Mouse (Mus musculus) heart, postnatal 14 days (tissue): ENCODE results near the gene Tbc1d20. TPM values are rescaled to one million over a fixed set of nuclear protein-coding genes. Genes with fewer than 3 reads are reported as not detected.
"Not testable (repeated sequence)": the region's sequence is repeated elsewhere in the genome, so short reads cannot be mapped to it uniquely, and the experiment has no call there.

Experiments
- DNase-seq, 2 experiments: peaks; one replicate each; pipeline ENCODE4 v3.0.0; 2021 to 2022
- intact Hi-C: fragments of 180-260 bp; cut with DNase I; formaldehyde crosslinking; loops from one replicate; pipeline ENCODE4 v1.15.1; 2025
- total RNA-seq, 2 experiments: library from RNA; stranded (reverse); gene quantifications; 2 replicates each; pipeline ENCODE4 v1.2.3; 2021

The Tbc1d20 gene
- total RNA-seq, 2 experiments from 2014 or later, result 47.5 to 52.1 TPM

GRCm38 (mm10) chr2:152349205-152349604 is 55.6 kb downstream of the Tbc1d20 start:
- intact Hi-C loops, result no loop called here
- DNase-seq, result no peak

GRCm38 (mm10) chr2:152349842-152350540 is 56.4 kb downstream of the Tbc1d20 start:
- intact Hi-C loops, result no loop called here
- peak; percentile 54 to 65 for DNase-seq

- no peak for DNase-seq
- intact Hi-C loops, result no loop called here
Measured at GRCm38 (mm10) chr2:152357254-152357653, 63.6 kb downstream of the Tbc1d20 start.

- DNase-seq, intact Hi-C loops: not testable (repeated sequence)
Measured at GRCm38 (mm10) chr2:152358977-152359376, 65.3 kb downstream of the Tbc1d20 start.

GRCm38 (mm10) chr2:152359616-152360015 is 66.0 kb downstream of the Tbc1d20 start:
- DNase-seq, result no peak
- intact Hi-C loops, result no loop called here

GRCm38 (mm10) chr2:152360271-152360775 is 66.7 kb downstream of the Tbc1d20 start:
- peak; percentile 77 to 80 for DNase-seq
- intact Hi-C loops, result no loop called here

GRCm38 (mm10) chr2:152361193-152361592 is 67.6 kb downstream of the Tbc1d20 start:
- intact Hi-C loops, result no loop called here
- no peak for DNase-seq

Other genes starting within 250 kb of the Tbc1d20 start
- gene Scrt2, start 212.3 kb upstream of the Tbc1d20 start, total RNA-seq, result not detected
- gene Srxn1, start 188.3 kb upstream of the Tbc1d20 start, total RNA-seq, result 10 to 100 TPM in 1 of 2 experiments, 1 to 10 TPM in 1; 9.8 to 11.9 TPM
- 10 to 100 TPM; 40.0 to 43.0 TPM for gene Tcf15, start 150.3 kb upstream of the Tbc1d20 start, total RNA-seq
- gene Csnk2a1, start 67.0 kb upstream of the Tbc1d20 start, total RNA-seq, result 100 to 1,000 TPM in 1 of 2 experiments, 10 to 100 TPM in 1; 98.1 to 101 TPM
- gene Rbck1, start 38.8 kb downstream of the Tbc1d20 start, total RNA-seq, result 10 to 100 TPM; 69.1 to 71.2 TPM
- gene Trib3, start 50.2 kb downstream of the Tbc1d20 start, total RNA-seq, result 1 to 10 TPM; 3.2 to 3.4 TPM
- gene Nrsn2, start 82.8 kb downstream of the Tbc1d20 start, total RNA-seq, result not detected
- 10 to 100 TPM; 14.4 to 15.5 TPM for gene Sox12, start 104.2 kb downstream of the Tbc1d20 start, total RNA-seq
- 10 to 100 TPM; 12.0 TPM for gene Zcchc3, start 121.2 kb downstream of the Tbc1d20 start, total RNA-seq
- 1 to 10 TPM; 2.6 to 2.7 TPM for gene 6820408C15Rik, start 121.8 kb downstream of the Tbc1d20 start, total RNA-seq
- gene Defb23, start 170.8 kb downstream of the Tbc1d20 start, total RNA-seq, result not detected
- not detected for gene Defb20, start 183.2 kb downstream of the Tbc1d20 start, total RNA-seq
- gene Defb22, start 196.3 kb downstream of the Tbc1d20 start, total RNA-seq, result not detected
- not detected for gene Defb26, start 217.9 kb downstream of the Tbc1d20 start, total RNA-seq
- not detected for gene Defb28, start 224.4 kb downstream of the Tbc1d20 start, total RNA-seq
- not detected for gene Defb29, start 246.3 kb downstream of the Tbc1d20 start, total RNA-seq